Mouse (Mus musculus) lung, postnatal 4 days (tissue): Measurements from ENCODE around the gene Map7d3.

Experiments
- DNase-seq, 2 experiments: peaks; one replicate each; pipeline ENCODE4 v3.0.0; 2021

Gene Map7d3

GRCm38 (mm10) chrX:56821765-56822603 is at the start of gene Map7d3:
TSS of gene Map7d3 (minus strand) at chrX:56822326.
- peak; percentile 21 to 36 for DNase-seq

GRCm38 (mm10) chrX:56869863-56870262 is 47.7 kb upstream of the Map7d3 start, which contains the start of gene Adgrg4:
TSS of gene Adgrg4 (plus strand) at chrX:56870163.
- no peak for DNase-seq

GRCm38 (mm10) chrX:56841255-56841654 is 19.1 kb upstream of the Map7d3 start:
- no peak for DNase-seq

GRCm38 (mm10) chrX:56839369-56839768 is 17.2 kb upstream of the Map7d3 start:
- peak in 1 of 2 experiments; percentile 8 for DNase-seq

DNA sequence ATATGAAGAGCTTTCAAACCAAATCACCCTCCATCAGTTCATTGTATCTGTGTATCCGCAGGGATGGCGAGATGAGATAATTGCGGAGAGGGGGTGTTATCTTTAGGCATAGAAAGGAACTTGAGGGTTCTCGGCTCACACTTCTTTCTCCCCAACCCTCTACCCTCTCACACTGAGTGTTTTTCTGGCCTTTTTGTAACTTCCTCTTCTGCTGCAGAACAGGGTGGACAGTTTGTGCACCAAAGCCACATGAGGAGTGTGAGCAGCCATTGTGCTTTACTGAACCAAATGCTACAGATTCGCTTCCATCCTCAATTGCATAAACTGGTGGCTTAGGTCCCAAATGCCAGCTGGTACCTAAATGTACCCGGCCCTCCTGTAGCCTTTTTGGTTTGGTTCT is 13.7 kb upstream of the Map7d3 start:
- no peak for DNase-seq

- no peak for DNase-seq
Measured at GRCm38 (mm10) chrX:56827492-56827891, 5.4 kb upstream of the Map7d3 start.

DNA sequence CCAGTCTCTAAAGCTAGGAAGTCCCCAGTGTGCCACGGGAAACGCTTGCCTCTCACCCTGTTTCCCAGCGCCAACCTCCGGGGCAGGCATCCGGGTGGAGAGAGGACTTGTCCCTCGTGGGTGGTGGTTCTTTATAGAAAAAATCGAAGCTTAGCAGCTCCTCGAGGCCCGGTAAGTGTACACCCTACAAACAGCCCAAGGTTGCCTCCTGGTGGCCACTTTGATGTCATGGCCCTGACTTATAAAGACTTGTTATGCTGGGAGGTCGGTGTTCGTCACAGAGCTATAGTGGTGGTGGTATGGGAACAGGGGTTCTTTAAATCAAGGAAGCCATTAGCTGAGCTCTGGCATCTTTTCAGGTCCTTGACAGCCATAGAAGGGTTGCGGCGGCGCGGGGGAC is 30.9 kb downstream of the Map7d3 start:
- peak; percentile 46 to 62 for DNase-seq

GRCm38 (mm10) chrX:56790591-56790990 is 31.5 kb downstream of the Map7d3 start:
- no peak for DNase-seq

DNA sequence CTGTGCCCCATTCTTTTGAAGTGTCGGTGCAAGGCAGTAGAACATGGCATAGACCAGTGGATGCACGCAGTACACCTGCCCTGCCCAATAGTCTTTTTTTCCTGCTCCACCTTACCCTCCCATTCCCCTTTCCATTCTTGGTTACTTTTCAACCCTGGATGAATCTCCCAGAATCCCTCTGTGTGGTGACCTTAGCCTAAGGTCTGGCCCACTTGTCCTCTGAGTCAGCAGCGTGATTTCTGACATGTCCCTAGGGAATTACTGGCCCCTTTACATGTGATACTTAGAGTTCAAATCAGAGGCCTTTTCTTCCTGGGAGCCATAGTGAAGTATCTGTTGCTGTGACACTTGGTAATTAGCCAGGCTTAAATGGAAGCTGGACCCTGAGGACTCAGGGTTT is 34.6 kb downstream of the Map7d3 start:
- DNase-seq: no peak

- peak; percentile 31 to 57 for DNase-seq
Measured at GRCm38 (mm10) chrX:56786281-56787061, 35.7 kb downstream of the Map7d3 start.

DNA sequence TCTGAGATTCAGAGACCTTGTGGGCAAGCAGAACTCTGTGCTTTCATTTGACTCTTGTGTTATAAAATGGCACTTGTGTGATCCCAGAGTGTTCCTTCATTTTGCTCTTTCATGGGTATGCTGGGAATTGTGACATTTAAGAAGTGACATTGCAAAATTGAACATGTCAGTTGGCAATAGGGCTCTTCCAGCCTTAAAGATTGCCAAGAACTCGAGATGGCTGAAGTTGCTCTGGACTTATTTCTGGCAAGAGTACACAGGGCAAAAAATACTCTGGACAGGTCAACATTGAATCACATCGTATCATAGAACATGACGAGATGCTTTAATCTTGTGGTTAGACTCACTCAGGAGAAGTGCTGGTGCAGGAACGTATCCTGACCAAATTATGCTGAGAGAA is 48.8 kb downstream of the Map7d3 start:
- DNase-seq: no peak

- no peak for DNase-seq
Measured at GRCm38 (mm10) chrX:56771751-56772150, 50.4 kb downstream of the Map7d3 start.

GRCm38 (mm10) chrX:56769838-56770237 is 52.3 kb downstream of the Map7d3 start:
- peak in 1 of 2 experiments; percentile 50 for DNase-seq

DNA sequence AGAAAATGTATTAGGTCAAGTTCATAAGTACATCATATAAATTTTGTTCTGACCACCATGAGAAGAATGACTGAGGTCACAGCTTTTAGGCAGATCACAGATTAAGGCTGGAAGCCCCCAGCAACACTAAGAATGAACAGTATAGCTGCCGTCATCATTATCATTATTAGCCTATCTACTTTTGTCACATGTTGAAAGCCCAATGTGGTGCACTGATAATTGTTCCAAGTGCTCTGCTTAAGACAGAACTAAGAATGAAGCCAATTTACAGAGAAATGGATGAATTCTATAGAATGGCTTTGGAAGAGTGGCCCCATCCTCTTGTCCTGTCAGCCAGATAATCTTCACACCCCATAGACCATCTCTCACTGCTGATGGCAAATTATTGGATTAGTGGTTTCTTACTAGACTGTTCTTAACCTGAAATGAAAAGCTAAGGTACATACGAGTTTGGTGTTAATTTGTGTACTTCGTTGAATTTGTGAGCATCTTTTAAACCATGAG is 61.8 kb downstream of the Map7d3 start:
- DNase-seq: no peak

GRCm38 (mm10) chrX:56756352-56756751 is 65.8 kb downstream of the Map7d3 start:
- no peak for DNase-seq

DNA sequence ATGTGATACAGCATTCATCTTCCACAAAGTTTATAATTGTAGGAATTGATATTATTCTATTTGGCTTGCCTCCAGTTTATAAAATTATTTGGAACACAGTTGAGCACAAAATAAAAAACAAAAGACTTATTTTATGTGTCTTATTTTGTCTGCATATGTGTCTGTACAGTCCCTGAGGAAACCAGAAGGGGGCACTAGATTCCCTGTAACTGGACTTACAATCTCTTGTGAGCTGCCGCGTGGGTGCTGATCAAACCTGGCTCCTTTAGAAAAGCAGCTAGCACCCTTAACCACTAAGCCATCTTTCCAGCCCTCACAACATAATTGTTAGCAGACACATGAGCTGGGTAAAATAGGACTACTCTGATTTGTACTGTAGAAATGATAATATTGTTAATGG is 66.5 kb downstream of the Map7d3 start:
- DNase-seq: peak in 1 of 2 experiments; percentile 29

GRCm38 (mm10) chrX:56753317-56754289 is 68.5 kb downstream of the Map7d3 start:
- no peak for DNase-seq

DNA sequence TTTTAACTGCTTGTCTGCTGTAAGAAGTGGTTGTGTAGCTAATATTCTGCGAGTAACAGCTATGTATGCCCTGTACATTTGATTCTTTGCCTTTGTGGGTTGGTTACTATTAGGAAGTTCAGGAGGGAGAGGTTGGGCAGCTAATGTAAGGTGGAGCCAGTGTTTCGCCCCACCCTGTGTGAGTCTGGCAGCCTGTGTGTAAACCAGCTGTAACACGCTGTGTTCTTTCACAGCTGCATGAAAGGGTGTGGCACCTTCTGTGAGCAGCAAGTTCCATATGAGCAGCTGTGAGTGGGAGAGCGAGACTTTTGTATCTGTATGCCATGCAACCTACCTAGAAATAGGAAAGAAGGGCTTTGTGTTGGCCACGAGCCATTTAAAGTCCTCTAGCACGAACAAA is 70.0 kb downstream of the Map7d3 start:
- no peak for DNase-seq

DNA sequence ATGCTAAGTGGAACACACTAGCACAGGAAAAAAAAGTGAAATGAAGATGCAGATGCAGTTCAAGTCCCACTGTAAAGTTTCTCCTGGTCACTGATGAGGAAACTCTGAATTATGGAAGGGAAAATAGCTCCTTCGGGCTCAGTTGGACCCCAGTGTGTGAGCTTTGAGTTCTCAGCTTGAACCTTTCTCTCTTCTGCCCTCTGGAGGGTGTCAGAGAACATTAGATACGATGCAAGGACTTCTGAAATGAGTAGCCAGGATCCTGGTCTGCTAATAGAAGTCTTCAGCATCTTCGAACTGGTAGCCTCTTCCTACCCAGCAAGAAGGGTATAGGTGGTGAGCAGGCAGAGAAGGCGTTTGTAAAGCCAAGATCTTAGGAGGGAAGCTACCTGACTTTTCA is 70.6 kb downstream of the Map7d3 start:
- no peak for DNase-seq
